Mouse (Mus musculus) intestine, embryonic 16.5 days (tissue): ENCODE measurements around the gene Defa36. TPM values are rescaled to one million over a fixed set of nuclear protein-coding genes. Genes with fewer than 3 reads are reported as not detected.
"Not testable (repeated sequence)": the region's sequence is repeated elsewhere in the genome, so short reads cannot be mapped to it uniquely, and the experiment has no call there.

Source experiments
- ATAC-seq: fragments of 200-750 bp; cut with Nextera tagmentation; 2 replicates; pipeline ENCODE4 v1.8.0; 2017; ENCODE audit warnings: moderate TSS enrichment, moderate library complexity
- H3K27ac ChIP-seq: fragments of 300-500 bp; sonication (generic); 2 replicates; pipeline ENCODE4 v1.5.1; 2014; ENCODE audit warnings: mild to moderate bottlenecking, low read length
- H3K27me3 ChIP-seq: fragments of 300-500 bp; sonication (generic); replicated peaks from 2 replicates; pipeline ENCODE4 v1.6.1; 2014; ENCODE audit warnings: low read length, control low read depth, mixed read lengths; ENCODE audit not compliant: control insufficient read depth, insufficient read depth
- H3K36me3 ChIP-seq: fragments of 300-500 bp; sonication (generic); 2 replicates; pipeline ENCODE4 v1.6.1; 2014; ENCODE audit warnings: low read length, control low read depth; ENCODE audit not compliant: control insufficient read depth, insufficient read depth
- H3K4me1 ChIP-seq: fragments of 300-500 bp; sonication (generic); 2 replicates; pipeline ENCODE4 v1.6.1; 2014; ENCODE audit warnings: low read length, control low read depth, mixed read lengths; ENCODE audit not compliant: control insufficient read depth, insufficient read depth
- H3K4me2 ChIP-seq: fragments of 300-500 bp; sonication (generic); 2 replicates; pipeline ENCODE4 v1.6.1; 2014; ENCODE audit warnings: low read depth, low read length, control low read depth
- H3K4me3 ChIP-seq: fragments of 300-500 bp; sonication (generic); 2 replicates; pipeline ENCODE4 v1.5.1; 2014; ENCODE audit warnings: mild to moderate bottlenecking, low read length
- H3K9ac ChIP-seq: fragments of 300-500 bp; sonication (generic); 2 replicates; pipeline ENCODE4 v1.6.1; 2014; ENCODE audit warnings: low read depth, low read length
- H3K9me3 ChIP-seq: fragments of 300-500 bp; sonication (generic); 2 replicates; pipeline ENCODE4 v1.6.1; 2016; ENCODE audit warnings: low read length, control low read depth; ENCODE audit not compliant: control insufficient read depth
- WGBS: fragments of 180-500 bp; shearing (Covaris S2); extraction: QIAGEN DNeasy Blood & Tissue Kit; methylation state at CpG from one replicate; pipeline ENCODE4 v1.1.7; 2014; 5-methylcytosine and 5-hydroxymethylcytosine counted together
- polyA plus RNA-seq: library from polyadenylated mRNA; unstranded; fragments of >200 nt; fragmentation: Nextera tagmentation; extraction: Ambion mirVana; gene quantifications from 2 replicates; pipeline ENCODE4 v1.2.1, GENCODE M21; 2015

Gene Defa36
- not detected in 2 replicates for polyA plus RNA-seq

DNA sequence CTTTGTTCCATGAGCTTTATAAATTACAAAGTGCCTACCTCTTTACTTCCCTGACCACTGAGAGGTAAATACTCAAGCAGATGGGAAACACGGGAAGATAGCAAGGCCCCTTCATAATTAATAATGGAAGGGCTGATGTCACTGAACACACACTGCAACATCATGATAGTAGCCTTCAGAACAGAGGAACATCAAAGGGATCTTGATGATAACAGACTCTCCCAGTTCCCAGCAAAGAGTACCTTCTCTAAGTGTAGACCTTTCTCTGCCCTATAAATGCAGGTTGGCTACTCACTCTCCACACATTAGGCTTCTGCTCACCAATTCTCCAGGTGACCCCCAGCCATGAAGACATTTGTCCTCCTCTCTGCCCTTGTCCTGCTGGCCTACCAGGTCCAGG lies at the start of gene Defa36:
Gene Defa36 (plus strand): TSS at position 301 of the 400 bp plus-strand sequence.
- H3K4me3 ChIP-seq, ATAC-seq, H3K27ac ChIP-seq, H3K4me2 ChIP-seq, H3K9ac ChIP-seq, H3K4me1 ChIP-seq, H3K27me3 ChIP-seq, H3K36me3 ChIP-seq, H3K9me3 ChIP-seq: not testable (repeated sequence)
- no CpG with 5 or more reads among the region's 1 CpGs for WGBS

DNA sequence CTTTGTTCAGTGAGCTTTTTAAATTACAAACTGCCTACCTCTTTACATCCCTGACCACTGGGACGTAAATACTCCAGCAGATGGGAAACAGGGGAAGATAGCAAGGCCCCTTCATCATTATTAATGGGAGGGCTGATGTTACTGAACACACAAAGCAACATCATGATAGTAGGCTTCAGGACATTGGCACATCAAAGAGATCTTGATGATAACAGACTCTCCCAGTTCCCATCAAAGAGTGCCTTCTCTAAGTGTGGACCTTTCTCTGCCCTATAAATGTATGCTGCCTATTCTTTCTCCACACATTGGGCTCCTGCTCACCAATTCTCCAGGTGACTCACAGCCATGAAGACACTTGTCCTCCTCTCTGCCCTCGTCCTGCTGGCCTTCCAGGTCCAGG lies 49.0 kb upstream of the Defa36 start, which contains the start of gene Defa2:
Gene Defa2 (plus strand): TSS at position 301 of the 400 bp plus-strand sequence.
- not testable (repeated sequence) for H3K4me1 ChIP-seq, H3K9me3 ChIP-seq, H3K36me3 ChIP-seq, H3K4me3 ChIP-seq, H3K4me2 ChIP-seq, H3K9ac ChIP-seq, H3K27me3 ChIP-seq, H3K27ac ChIP-seq, ATAC-seq
- no CpG with 5 or more reads among the region's 2 CpGs for WGBS

- not testable (repeated sequence) for H3K9ac ChIP-seq, H3K4me1 ChIP-seq, H3K4me3 ChIP-seq, ATAC-seq, H3K9me3 ChIP-seq, H3K4me2 ChIP-seq, H3K27ac ChIP-seq, H3K27me3 ChIP-seq, H3K36me3 ChIP-seq
- WGBS: no CpG with 5 or more reads among the region's 2 CpGs
These were observed 35.7 kb upstream of the Defa36 start, which contains the start of gene Defa33 for GRCm38 (mm10) chr8:21391511-21391910. Defa33 (plus strand) TSS chr8:21391811.

GRCm38 (mm10) chr8:21456460-21456859 lies 29.2 kb downstream of the Defa36 start, which contains the start of gene Gm7849:
Gm7849 (minus strand) TSS chr8:21456560.
- not testable (repeated sequence) for H3K36me3 ChIP-seq, H3K27me3 ChIP-seq, H3K4me3 ChIP-seq, ATAC-seq, H3K27ac ChIP-seq, H3K4me1 ChIP-seq, H3K9me3 ChIP-seq, H3K9ac ChIP-seq, H3K4me2 ChIP-seq
- no CpG with 5 or more reads among the region's 1 CpGs for WGBS

Other genes with a start within 250 kb of the Defa36 start
- not detected in 2 replicates for gene Defa31, start 235.8 kb upstream of the Defa36 start, polyA plus RNA-seq
- not detected in 2 replicates for gene Gm15293, start 225.8 kb upstream of the Defa36 start, polyA plus RNA-seq
- gene Gm15292, start 177.7 kb upstream of the Defa36 start, polyA plus RNA-seq: not detected in 2 replicates
- not detected in 2 replicates for gene Defa27, start 111.9 kb upstream of the Defa36 start, polyA plus RNA-seq
- gene Defa29, start 100.4 kb upstream of the Defa36 start, polyA plus RNA-seq: not detected in 2 replicates
- 0.83 TPM in 1 of 2 replicates, not detected in the other for gene Defa2, start 48.9 kb upstream of the Defa36 start, polyA plus RNA-seq
- not detected in 2 replicates for gene Defa33, start 35.6 kb upstream of the Defa36 start, polyA plus RNA-seq
- 11.5 TPM in 1 of 2 replicates, not detected in the other for gene Gm7849, start 29.1 kb downstream of the Defa36 start, polyA plus RNA-seq
- 0.86 and 2.0 TPM in 2 replicates for gene Defa20, start 81.8 kb downstream of the Defa36 start, polyA plus RNA-seq
- 1.1 TPM in 1 of 2 replicates, not detected in the other for gene Defa32, start 101.6 kb downstream of the Defa36 start, polyA plus RNA-seq
- 0.39 and 1.1 TPM in 2 replicates for gene Defa37, start 138.0 kb downstream of the Defa36 start, polyA plus RNA-seq
- 0.39 TPM in 1 of 2 replicates, not detected in the other for gene Defa28, start 155.6 kb downstream of the Defa36 start, polyA plus RNA-seq
- 11.5 and 21.0 TPM in 2 replicates for gene Gm7861, start 167.1 kb downstream of the Defa36 start, polyA plus RNA-seq
- 1.2 and 1.5 TPM in 2 replicates for gene Defa26, start 190.8 kb downstream of the Defa36 start, polyA plus RNA-seq
- gene Defa17, start 228.4 kb downstream of the Defa36 start, polyA plus RNA-seq: 155 and 196 TPM in 2 replicates
- not detected in 2 replicates for gene Defa34, start 238.4 kb downstream of the Defa36 start, polyA plus RNA-seq